Mouse (Mus musculus): ENCODE results near the gene Abca9.

Abca9 gene

DNA sequence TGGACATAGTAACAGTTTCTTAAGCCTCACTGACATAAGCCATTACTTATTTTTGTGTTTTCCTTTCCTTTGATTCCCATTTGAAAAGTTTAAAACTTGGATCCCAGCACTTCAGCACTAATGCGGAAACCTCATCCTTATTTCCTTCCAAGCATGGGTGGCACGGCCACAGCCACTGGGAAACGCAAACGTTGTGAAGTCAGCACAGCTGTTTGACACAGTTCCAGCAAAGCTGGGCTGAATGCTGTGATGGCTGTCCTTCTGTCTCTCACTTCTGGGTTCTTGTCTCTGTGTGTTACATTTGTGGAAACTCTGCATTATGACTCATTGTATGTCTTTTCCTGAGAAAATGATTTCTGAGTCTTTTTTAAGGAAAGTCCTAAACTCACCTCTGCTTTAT lies 107.0 kb downstream of the Abca9 start:
- DNase-seq (ENCODE audit: low spot score) = no peak

DNA sequence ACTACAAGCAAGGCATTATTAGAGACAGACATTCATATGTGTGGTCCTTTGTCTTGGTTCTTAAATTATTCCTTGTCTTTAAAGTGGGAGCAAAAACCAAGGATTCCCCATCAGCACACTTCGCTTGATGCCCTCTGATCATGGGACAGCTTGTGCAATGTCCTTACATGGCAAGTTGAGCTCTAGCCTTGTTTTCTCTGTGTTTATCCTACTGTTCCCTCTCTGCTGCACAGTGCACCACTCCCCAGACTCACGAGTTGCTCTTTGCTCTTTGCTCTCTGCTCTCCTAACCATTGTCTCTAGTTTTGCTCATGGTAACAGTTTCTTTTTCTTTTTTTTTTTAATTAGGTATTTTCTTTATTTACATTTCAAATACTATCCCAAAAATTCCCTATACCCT lies 107.9 kb downstream of the Abca9 start:
- no peak for DNase-seq (ENCODE audit: low spot score)

DNA sequence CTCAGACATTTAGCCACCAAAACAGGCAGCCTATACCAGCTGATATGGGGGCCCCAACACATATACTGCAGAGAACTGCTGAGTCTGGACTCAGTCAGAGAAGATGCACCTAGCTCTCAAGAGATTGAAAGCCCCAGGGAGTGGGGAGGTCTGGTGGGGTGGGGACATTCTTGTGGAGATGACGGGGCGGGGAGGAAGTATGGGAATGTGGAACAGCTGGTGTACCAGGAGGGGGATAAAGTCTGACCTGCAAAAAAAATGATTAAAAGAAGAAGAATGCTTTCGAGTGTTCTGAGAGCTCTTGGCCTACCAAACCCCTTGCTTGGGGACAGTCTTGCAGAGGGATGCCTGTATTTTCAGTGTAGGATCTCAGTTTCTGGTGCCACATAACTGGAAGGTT lies 114.3 kb downstream of the Abca9 start:
- DNase-seq (ENCODE audit: low spot score) = no peak
